Mouse (Mus musculus) kidney, postnatal 14 days (tissue): Measurements from ENCODE around the gene Tnfaip8l1.

Experiments
- DNase-seq: peaks from one replicate; pipeline ENCODE4 v3.0.0; 2022; ENCODE audit warnings: mixed read lengths

Gene Tnfaip8l1

GRCm38 (mm10) chr17:56139355-56139754 lies 22.9 kb upstream of the Tnfaip8l1 start:
- DNase-seq = no peak

- peak; percentile 66 for DNase-seq
These were observed 22.2 kb upstream of the Tnfaip8l1 start, which contains the start of gene Sema6b for GRCm38 (mm10) chr17:56139858-56140595. Gene Sema6b (minus strand): TSS chr17:56140343.

GRCm38 (mm10) chr17:56141702-56142605 lies 20.3 kb upstream of the Tnfaip8l1 start:
- no peak for DNase-seq

GRCm38 (mm10) chr17:56144546-56144945 lies 17.7 kb upstream of the Tnfaip8l1 start:
- no peak for DNase-seq

- DNase-seq = no peak
These were observed 16.1 kb upstream of the Tnfaip8l1 start for GRCm38 (mm10) chr17:56146131-56146530.

GRCm38 (mm10) chr17:56147420-56147819 lies 14.9 kb upstream of the Tnfaip8l1 start:
- DNase-seq = no peak

GRCm38 (mm10) chr17:56148280-56148679 lies 14.0 kb upstream of the Tnfaip8l1 start:
- no peak for DNase-seq

DNA sequence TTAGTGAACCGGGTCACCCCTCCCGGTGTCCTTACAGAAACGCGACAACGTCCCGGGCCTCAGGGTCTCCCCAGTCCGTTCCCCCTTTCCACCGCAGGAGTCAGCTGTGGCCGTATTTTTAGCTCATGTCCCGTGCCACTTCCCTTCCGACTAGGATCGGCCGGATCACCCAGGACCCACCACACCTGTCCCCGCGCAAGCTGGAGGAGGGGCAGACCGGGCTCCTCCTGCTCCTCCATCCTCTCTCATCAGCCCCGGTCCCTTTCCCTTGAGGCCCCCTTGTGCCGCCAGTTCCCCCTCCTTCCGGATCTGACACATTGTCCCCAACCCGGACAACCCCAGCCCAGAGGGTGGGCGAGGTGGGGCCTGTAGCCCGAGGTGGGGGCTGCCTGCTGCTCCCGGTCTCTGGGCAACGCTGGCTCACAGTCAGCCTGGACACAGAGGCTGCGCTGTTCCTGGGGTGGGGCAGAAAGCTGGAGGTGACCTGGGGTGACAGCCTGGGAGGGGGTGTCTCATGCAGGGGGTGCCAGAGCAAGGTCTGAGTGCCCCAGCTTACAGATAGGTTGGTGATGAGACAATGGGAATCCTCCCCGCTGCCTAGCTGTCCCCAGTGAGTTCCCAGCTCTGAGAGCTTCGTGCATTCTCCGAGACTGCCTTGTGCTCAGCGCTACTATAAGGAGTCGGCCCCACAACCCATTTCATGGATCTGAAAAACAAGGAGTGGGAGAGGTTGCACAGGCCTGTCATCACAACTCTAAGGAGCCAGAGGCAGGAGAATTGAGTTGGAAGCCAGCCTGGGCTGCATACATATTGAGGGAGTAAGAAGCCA lies 13.3 kb upstream of the Tnfaip8l1 start:
- no peak for DNase-seq

DNA sequence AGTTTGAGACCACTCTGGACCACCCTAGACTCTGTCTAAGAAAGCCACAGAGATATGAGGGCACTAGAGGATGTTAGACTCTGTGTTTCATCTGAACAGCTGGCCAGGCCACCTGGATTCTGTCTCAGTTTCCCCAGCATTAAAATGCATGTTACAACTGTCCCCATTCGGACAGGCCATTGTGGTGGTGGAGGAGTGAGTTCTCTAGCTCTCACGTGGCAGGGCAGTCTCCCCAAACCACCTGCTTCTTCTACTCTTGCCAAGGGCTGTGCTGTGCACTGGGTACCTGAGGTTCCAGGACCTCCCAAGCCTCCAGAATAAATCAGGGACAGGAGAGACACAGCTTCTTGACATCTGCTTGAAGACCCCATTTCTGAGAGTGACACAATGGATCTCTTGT lies 12.4 kb upstream of the Tnfaip8l1 start:
- no peak for DNase-seq

GRCm38 (mm10) chr17:56153643-56154042 lies 8.6 kb upstream of the Tnfaip8l1 start:
- peak; percentile 57 for DNase-seq

- peak; percentile 79 for DNase-seq
These were observed 2.5 kb upstream of the Tnfaip8l1 start for GRCm38 (mm10) chr17:56159729-56160128.

DNA sequence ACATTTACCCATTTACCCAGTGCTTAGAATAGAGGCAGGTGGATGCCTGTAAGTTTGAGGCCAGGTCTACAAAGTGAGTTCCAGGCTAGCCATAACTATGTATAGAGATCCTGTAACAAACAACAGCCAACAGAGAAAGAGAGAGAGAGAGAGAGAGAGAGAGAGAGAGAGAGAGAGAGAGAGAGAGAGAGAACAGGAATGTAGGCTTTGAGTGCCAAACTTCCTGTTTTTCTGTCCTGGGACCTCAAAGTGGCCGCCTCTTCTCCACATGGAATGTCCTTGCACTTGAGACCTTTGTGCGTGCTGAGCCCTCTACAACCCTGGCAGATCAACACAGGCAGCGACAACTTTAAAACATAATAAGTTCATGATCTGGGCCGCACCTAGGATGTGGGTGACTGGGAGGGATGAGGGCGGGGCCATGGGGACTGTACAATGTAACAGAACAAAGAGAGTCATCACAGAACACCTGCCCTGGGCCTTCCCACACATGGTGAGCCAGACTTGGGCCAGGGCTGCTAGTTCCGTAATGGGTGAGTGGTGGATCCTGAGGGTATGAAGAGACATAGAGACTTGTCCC lies 1.3 kb downstream of the Tnfaip8l1 start:
- no peak for DNase-seq

DNA sequence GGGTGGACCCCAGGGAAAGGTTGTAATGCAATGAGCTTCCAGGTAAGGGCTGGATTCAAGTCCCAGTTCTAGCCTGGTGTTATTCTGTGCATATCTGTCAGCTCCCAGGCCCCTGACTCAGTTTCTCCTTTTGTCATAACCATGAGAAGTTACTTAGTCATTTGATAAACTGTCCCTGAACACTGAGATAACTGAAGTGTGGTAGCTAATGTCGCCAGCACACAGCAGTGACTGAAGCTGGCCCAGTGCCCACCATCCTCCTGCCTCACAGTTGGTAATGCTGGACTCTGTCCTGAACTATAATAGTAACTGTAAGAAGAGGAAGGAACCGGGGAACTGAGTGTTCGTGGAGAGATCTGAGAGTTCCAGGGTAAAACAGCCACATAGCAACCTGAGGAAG lies 2.2 kb downstream of the Tnfaip8l1 start:
- no peak for DNase-seq

DNA sequence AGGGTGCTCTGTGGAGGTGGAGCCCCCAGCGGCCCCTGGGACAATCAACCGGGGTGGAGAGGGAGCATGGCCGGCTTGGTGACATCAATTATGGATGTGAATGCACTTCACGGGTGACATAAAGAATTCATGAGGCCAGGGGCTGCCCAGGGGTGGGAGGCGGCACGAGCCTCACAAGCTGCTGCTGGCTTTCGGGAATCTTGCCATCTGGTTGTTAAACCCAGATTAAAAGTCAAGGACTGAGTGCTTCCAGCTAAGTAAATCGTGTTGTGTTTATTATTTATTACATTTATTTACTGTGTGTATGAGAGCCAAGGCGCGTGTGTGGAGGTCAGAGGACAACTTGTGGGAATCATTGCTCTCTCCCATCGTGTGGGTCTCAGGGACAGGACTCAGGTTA lies 3.4 kb downstream of the Tnfaip8l1 start:
- DNase-seq = no peak

GRCm38 (mm10) chr17:56169830-56170229 lies 7.6 kb downstream of the Tnfaip8l1 start:
- peak; percentile 64 for DNase-seq

DNA sequence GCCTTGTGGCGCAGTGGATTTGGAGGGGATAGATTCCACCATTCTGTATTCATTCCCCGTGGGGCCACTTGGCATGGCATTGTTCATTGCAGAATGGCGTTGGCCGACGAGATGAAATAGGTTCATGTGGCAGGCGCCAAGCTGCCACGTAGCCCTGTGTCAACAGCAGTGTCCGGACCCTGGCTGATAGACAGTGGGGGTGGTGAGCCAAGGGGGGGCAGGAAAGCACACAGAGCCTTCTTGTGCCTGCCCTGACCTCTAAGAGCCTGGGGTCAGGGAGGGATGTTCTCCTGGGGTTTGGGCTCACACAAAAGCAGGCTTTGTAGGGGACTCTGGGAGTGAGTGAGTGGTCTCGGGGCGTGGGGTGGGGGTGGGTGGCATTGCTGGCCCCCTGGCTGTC lies 8.4 kb downstream of the Tnfaip8l1 start:
- no peak for DNase-seq

- no peak for DNase-seq
These were observed 9.2 kb downstream of the Tnfaip8l1 start for GRCm38 (mm10) chr17:56171456-56171855.

DNA sequence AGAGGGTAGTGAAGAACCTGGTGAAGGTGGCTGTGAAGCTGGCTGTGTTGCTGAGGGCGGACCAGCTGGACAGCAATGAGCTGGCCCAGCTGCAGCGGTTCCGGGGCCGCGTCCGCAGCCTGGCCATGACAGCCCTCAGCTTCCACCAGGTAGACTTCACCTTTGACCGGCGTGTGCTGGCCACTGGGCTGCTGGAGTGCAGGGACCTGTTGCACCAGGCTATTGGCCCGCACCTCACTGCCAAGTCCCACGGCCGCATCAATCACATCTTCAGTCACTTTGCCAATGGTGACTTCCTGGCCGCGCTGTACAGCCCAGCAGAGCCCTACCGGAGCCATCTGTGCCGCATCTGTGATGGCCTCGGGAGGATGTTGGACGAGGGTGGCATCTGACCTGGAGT lies 9.6 kb downstream of the Tnfaip8l1 start:
- DNase-seq = no peak

GRCm38 (mm10) chr17:56173401-56174046 lies 11.2 kb downstream of the Tnfaip8l1 start:
- no peak for DNase-seq

DNA sequence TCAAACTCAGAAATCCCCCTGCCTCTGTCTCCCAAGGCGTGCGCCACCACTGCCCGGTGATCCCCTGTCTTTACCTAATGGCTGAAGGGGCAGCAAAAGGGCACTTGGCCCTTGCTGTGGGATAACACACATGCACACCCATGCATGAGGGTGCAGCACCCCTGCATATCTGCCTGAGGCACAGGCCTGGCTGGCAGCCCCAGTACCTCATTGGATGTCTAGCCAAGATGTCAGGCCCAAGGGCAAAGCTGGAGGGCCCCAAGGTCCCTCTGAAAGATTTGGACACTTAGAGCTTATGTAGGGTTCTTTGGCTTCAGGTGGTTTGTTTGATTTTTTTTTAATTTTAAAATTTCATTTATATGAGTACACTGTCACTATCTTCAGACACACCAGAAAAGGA lies 13.1 kb downstream of the Tnfaip8l1 start:
- no peak for DNase-seq

DNA sequence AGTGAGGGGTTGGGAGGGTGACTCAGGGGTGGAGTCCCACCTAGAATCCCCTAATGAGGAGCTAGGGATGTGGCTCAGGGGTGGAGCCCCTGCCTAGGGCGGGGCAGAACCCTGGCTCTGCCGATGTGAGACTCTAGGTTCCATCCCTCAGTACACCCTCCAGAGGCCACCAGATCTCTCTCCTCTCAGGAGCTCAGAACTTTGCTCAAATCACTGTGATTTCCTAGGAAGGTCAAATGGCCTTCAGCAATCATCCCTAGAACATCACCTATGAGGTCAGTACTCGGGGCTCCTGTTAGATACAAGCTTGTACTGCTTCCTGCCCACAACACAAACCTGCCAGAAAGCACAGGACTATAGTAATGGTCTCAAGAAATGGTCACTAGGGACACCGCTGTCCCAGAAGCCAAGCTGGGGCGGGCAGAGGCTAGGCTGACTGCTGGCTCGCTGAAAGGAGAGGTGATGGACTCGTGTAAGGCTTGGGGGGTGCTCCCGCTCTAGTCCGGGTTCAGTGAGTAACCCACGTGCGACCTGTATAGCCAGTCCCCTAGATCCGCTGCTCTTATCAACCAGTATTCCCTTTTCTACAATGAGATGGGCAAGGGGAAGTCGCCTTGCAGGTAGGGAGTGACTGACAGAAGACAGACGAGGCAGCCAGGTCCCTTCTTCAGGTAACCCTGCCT lies 20.8 kb downstream of the Tnfaip8l1 start:
- no peak for DNase-seq
